Comparison of ENCODE assay signal across 8 mouse cellular contexts in genomic region chr1:172503111-172503997, GRCm38 (mm10). TPM values are rescaled to one million over a fixed set of nuclear protein-coding genes. Genes with fewer than 3 reads are reported as not detected.
DNase-seq lines count a peak whose midpoint lies in the region; ATAC-seq and TF ChIP-seq lines count a peak whose summit lies in the region.

No protein-coding gene starts in this region.

- H3K9me3 ChIP-seq in lung, embryonic 15.5 days, result no peaks in the 10 kb centered on the region

- peak; percentile 2 for ATAC-seq in lung, embryonic 15.5 days (ENCODE audit: borderline replicate concordance, extremely low read depth, low FRiP score, low TSS enrichment)
- ATAC-seq in monocyte, adult 5-6 weeks (replicated peaks; ENCODE audit: insufficient number of reproducible peaks, low FRiP score, low TSS enrichment, poor library complexity, severe bottlenecking), result no peak

- TF ChIP-seq POLR2A in spleen, adult 2 months (IDR thresholded peaks at IDR 0.05; ENCODE audit: low read depth, low read length), result no peak

- WGBS in spleen, adult 2 months, result 64% methylated on average over 14 of the region's 14 CpGs
- WGBS in lung, embryonic 15.5 days, result 3% methylated on average over 14 of the region's 14 CpGs

- no peak overlapping the region for H3K4me3 ChIP-seq in spleen, adult 2 months (ENCODE audit: extremely low read depth, insufficient read depth, insufficient read length)
- H3K4me3 ChIP-seq in lung, embryonic 15.5 days, result peak overlapping the region; percentile 69

- peaks cover 28% of the 10 kb centered on the region for H3K36me3 ChIP-seq in spleen, adult 2 months (ENCODE audit: control insufficient read depth, insufficient read depth, low read length)
- H3K36me3 ChIP-seq in lung, embryonic 15.5 days, result peaks cover 35% of the 10 kb centered on the region

- peak overlapping the region; percentile 78 for H3K4me2 ChIP-seq in lung, embryonic 15.5 days

- H3K27me3 ChIP-seq in spleen, adult 2 months (ENCODE audit: control insufficient read depth, insufficient read depth, low read length), result no peaks in the 10 kb centered on the region
- H3K27me3 ChIP-seq in lung, embryonic 15.5 days, result no peaks in the 10 kb centered on the region

- TF ChIP-seq CTCF in spleen, adult 2 months (IDR thresholded peaks at IDR 0.05; ENCODE audit: extremely low read depth, insufficient read depth, insufficient read length, insufficient replicate concordance), result no peak

- H3K4me1 ChIP-seq in spleen, adult 2 months (ENCODE audit: control insufficient read depth, insufficient read depth, insufficient read length), result peaks cover 22% of the 10 kb centered on the region; the same call in 1 of the 2 replicates
- peaks cover 68% of the 10 kb centered on the region for H3K4me1 ChIP-seq in lung, embryonic 15.5 days

- no peak for DNase-seq in spleen, adult 2 months (ENCODE audit: low read depth in 1 of 2, low spot score in 2 of 2)
- DNase-seq in spleen, postnatal 36 days (ENCODE audit: low spot score in 2 of 2), result no peak
- peak; percentile 96 for DNase-seq in heart, adult 11 months
- peak; percentile 38 to 48 for DNase-seq in kidney, adult 8-10 months
- DNase-seq in B cell, adult 2 months, result no peak
- DNase-seq in right cerebral cortex, postnatal 36 days (ENCODE audit: low spot score in 2 of 2), result no peak

- peak overlapping the region; percentile 33; the same call in 1 of the 2 replicates for H3K9ac ChIP-seq in lung, embryonic 15.5 days

- peak overlapping the region; percentile 68; the same call in 1 of the 2 replicates for H3K27ac ChIP-seq in spleen, adult 2 months (ENCODE audit: insufficient read depth, low read length)
- peak overlapping the region; percentile 95 for H3K27ac ChIP-seq in lung, embryonic 15.5 days

RNA-seq across cellular contexts. Expression of gene Tagln2, which starts 3.5 kb away (rescaled TPM):
- 186 and 208 TPM in 2 replicates for polyA plus RNA-seq in spleen, adult 2 months (2012; rRNA removed)
- polyA plus RNA-seq in lung, embryonic 15.5 days (2015; fragmentation: Nextera tagmentation; extraction: Ambion mirVana), result 541 and 580 TPM in 2 replicates
- 185 to 298 TPM (median 202 TPM) in 3 replicates for total RNA-seq in monocyte, adult 5-6 weeks (2017)

RNA-seq across cellular contexts. Expression of gene Cfap45, which starts 17.2 kb away (rescaled TPM):
- polyA plus RNA-seq in spleen, adult 2 months (2012; rRNA removed), result 0.19 and 0.20 TPM in 2 replicates
- 8.1 and 10.7 TPM in 2 replicates for polyA plus RNA-seq in lung, embryonic 15.5 days (2015; fragmentation: Nextera tagmentation; extraction: Ambion mirVana)
- 7.5 TPM in 1 of 3 replicates, not detected in the others for total RNA-seq in monocyte, adult 5-6 weeks (2017)

RNA-seq across cellular contexts. Expression of gene Igsf9, which starts 21.8 kb away (rescaled TPM):
- polyA plus RNA-seq in spleen, adult 2 months (2012; rRNA removed), result 8.6 and 9.0 TPM in 2 replicates
- polyA plus RNA-seq in lung, embryonic 15.5 days (2015; fragmentation: Nextera tagmentation; extraction: Ambion mirVana), result 21.7 and 22.5 TPM in 2 replicates
- 1.1 to 6.0 TPM (median 1.2 TPM) in 3 replicates for total RNA-seq in monocyte, adult 5-6 weeks (2017)

RNA-seq across cellular contexts. Expression of gene Slamf9, which starts 28.2 kb away (rescaled TPM):
- 4.3 and 5.5 TPM in 2 replicates for polyA plus RNA-seq in spleen, adult 2 months (2012; rRNA removed)
- polyA plus RNA-seq in lung, embryonic 15.5 days (2015; fragmentation: Nextera tagmentation; extraction: Ambion mirVana), result 0.31 and 0.51 TPM in 2 replicates
- 17.0 to 25.6 TPM (median 21.4 TPM) in 3 replicates for total RNA-seq in monocyte, adult 5-6 weeks (2017)

RNA-seq across cellular contexts. Expression of gene Vsig8, which starts 52.4 kb away (rescaled TPM):
- polyA plus RNA-seq in spleen, adult 2 months (2012; rRNA removed), result 0.09 and 0.29 TPM in 2 replicates
- polyA plus RNA-seq in lung, embryonic 15.5 days (2015; fragmentation: Nextera tagmentation; extraction: Ambion mirVana), result 0.24 and 0.47 TPM in 2 replicates
- not detected in 3 replicates for total RNA-seq in monocyte, adult 5-6 weeks (2017)

Comparison
In these comparisons a context has a peak if more than half of its experiments do, and no peak if none do; other contexts are left out.
1. DNase-seq: peak in heart, adult 11 months (single experiment) and kidney, adult 8-10 months (2 of 2); none in spleen, adult 2 months (0 of 2), spleen, postnatal 36 days (0 of 2), B cell, adult 2 months (0 of 2) and right cerebral cortex, postnatal 36 days (0 of 2).